Mouse (Mus musculus) forebrain, embryonic 15.5 days (tissue): ENCODE results near the gene Idi2. TPM values are rescaled to one million over a fixed set of nuclear protein-coding genes. Genes with fewer than 3 reads are reported as not detected.
"Not testable (repeated sequence)": the region's sequence is repeated elsewhere in the genome, so short reads cannot be mapped to it uniquely, and the experiment has no call there.

Source experiments
- ATAC-seq: fragments of 200-750 bp; cut with Nextera tagmentation; replicated peaks from 2 replicates; pipeline ENCODE4 v1.8.0; 2017; ENCODE audit warnings: mild to moderate bottlenecking, moderate TSS enrichment, moderate library complexity
- H3K27ac ChIP-seq: fragments of 300-500 bp; sonication (generic); replicated peaks from 2 replicates; pipeline ENCODE4 v1.5.1; 2015; ENCODE audit warnings: mild to moderate bottlenecking, inconsistent platforms
- H3K27me3 ChIP-seq: fragments of 300-500 bp; sonication (generic); 2 replicates; pipeline ENCODE4 v1.6.1; 2015; ENCODE audit warnings: inconsistent platforms
- H3K36me3 ChIP-seq: fragments of 300-500 bp; sonication (generic); 2 replicates; pipeline ENCODE4 v1.6.1; 2015; ENCODE audit warnings: mild to moderate bottlenecking, inconsistent platforms
- H3K4me1 ChIP-seq: fragments of 300-500 bp; sonication (generic); 2 replicates; pipeline ENCODE4 v1.6.1; 2015; ENCODE audit warnings: inconsistent platforms
- H3K4me2 ChIP-seq: fragments of 300-500 bp; sonication (generic); replicated peaks from 2 replicates; pipeline ENCODE4 v1.6.1; 2015; ENCODE audit warnings: mild to moderate bottlenecking, inconsistent platforms
- H3K4me3 ChIP-seq: fragments of 300-500 bp; sonication (generic); 2 replicates; pipeline ENCODE4 v1.5.1; 2015; ENCODE audit warnings: mild to moderate bottlenecking, inconsistent platforms
- H3K9ac ChIP-seq: fragments of 300-500 bp; sonication (generic); replicated peaks from 2 replicates; pipeline ENCODE4 v1.6.1; 2015; ENCODE audit warnings: mild to moderate bottlenecking, inconsistent platforms
- H3K9me3 ChIP-seq: fragments of 300-500 bp; sonication (generic); 2 replicates; pipeline ENCODE4 v1.6.1; 2016; ENCODE audit warnings: inconsistent platforms
- WGBS: fragments of 180-500 bp; shearing (Covaris S2); methylation state at CpG from one replicate; pipeline ENCODE4 v1.1.7; 2015; ENCODE audit warnings: mixed read lengths; 5-methylcytosine and 5-hydroxymethylcytosine counted together
- polyA plus RNA-seq: library from polyadenylated mRNA; unstranded; fragments of >200 nt; fragmentation: Nextera tagmentation; extraction: Ambion mirVana; gene quantifications from 2 replicates; pipeline ENCODE4 v1.2.1, GENCODE M21; 2015

Gene Idi2
- polyA plus RNA-seq, 1 experiment from 2014 or later = not detected

DNA sequence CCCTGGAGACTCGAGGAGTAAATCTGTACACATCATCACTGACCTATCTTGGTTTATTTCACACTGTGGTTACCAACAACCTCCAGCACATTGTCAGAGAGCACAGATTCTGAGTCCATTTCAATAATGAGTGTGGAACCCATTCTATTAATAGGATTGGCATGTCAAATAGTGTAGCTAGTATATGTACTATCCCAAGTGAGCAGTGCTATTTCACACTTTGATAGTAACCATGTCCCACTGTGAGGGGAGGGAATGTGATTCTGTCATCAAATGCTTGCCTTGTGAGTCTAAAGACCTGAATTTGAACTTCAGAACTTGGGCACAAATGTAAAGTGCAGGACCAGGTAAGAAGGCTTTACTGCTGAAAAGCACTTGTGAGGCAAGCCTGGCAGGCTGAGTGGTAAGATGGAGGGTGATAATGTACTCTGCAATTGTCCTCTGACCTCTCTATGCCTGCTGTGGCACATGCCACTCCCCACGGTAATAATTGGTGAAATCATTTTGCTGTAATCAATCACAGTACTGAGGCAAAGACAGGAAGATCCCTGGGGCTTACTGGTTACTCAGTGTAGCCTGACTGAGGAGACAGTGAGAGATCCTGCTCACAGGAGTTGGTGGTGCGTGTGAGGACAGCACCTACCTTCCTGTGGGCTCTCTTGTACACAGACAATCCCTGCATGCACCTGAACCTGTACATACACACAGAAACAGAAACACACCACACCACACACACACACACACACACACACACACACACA, 8.6 kb downstream of the Idi2 start:
- H3K4me1 ChIP-seq, H3K27me3 ChIP-seq, ATAC-seq, H3K9ac ChIP-seq, H3K36me3 ChIP-seq, H3K4me2 ChIP-seq, H3K4me3 ChIP-seq, H3K9me3 ChIP-seq, H3K27ac ChIP-seq: not testable (repeated sequence)
- 69% methylated on average over 3 of the region's 3 CpGs for WGBS

GRCm38 (mm10) chr13:8962266-8962665, 9.6 kb downstream of the Idi2 start:
- not testable (repeated sequence) for H3K4me2 ChIP-seq, H3K4me1 ChIP-seq, H3K9ac ChIP-seq, H3K4me3 ChIP-seq, H3K36me3 ChIP-seq, ATAC-seq, H3K27me3 ChIP-seq, H3K27ac ChIP-seq, H3K9me3 ChIP-seq
- 40% methylated on average over 5 of the region's 5 CpGs for WGBS

- peaks cover 21% of the 10 kb centered on the region for H3K36me3 ChIP-seq
- 93% methylated on average over 5 of the region's 5 CpGs for WGBS
- H3K27ac ChIP-seq = no peak overlapping the region
- no peak overlapping the region for H3K9ac ChIP-seq
- H3K9me3 ChIP-seq = no peaks in the 10 kb centered on the region
- no peak overlapping the region for H3K4me2 ChIP-seq
- ATAC-seq = no peak
- no peak overlapping the region for H3K4me3 ChIP-seq
- no peaks in the 10 kb centered on the region for H3K27me3 ChIP-seq
- no peaks in the 10 kb centered on the region for H3K4me1 ChIP-seq
These were observed 12.6 kb downstream of the Idi2 start for GRCm38 (mm10) chr13:8965224-8965623.

- Histone ChIP-seq H3K27me3 (no peaks in the 10 kb centered on the region), H3K4me2 (no peak overlapping the region), H3K27ac (no peak overlapping the region), H3K4me3 (no peak overlapping the region), H3K9me3 (no peaks in the 10 kb centered on the region), H3K9ac (no peak overlapping the region), H3K36me3 (peaks cover 37% of the 10 kb centered on the region), H3K4me1 (no peaks in the 10 kb centered on the region)
- no peak for ATAC-seq
- 94% methylated on average over 8 of the region's 8 CpGs for WGBS
These were observed 15.1 kb downstream of the Idi2 start for GRCm38 (mm10) chr13:8967742-8968141.

- H3K36me3 ChIP-seq = peaks cover 81% of the 10 kb centered on the region
- no peak overlapping the region for H3K9ac ChIP-seq
- no peak overlapping the region for H3K4me2 ChIP-seq
- H3K27me3 ChIP-seq = no peaks in the 10 kb centered on the region
- ATAC-seq = no peak
- H3K27ac ChIP-seq = no peak overlapping the region
- no peaks in the 10 kb centered on the region for H3K9me3 ChIP-seq
- H3K4me3 ChIP-seq = no peak overlapping the region
- H3K4me1 ChIP-seq = no peaks in the 10 kb centered on the region
These were observed 19.7 kb downstream of the Idi2 start for GRCm38 (mm10) chr13:8972369-8972768.

DNA sequence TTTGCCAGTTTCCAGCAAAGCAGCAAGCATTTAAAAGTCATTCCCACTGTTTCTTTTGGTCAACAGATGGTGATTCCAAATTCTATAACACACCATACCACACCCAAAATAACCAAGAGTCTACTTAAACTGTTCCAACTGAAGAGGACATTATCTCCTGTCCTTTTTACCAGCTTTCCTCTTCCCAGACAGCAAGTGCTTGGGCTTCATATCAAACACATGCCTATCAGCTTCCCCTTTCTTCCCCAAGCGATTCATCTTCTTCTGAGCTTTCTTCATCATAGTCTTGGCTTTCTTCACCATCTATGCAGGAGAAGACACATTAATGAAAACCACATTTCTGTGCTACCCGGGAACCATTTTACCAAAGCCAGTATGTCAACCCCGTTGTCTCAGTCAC, 20.3 kb downstream of the Idi2 start:
- ATAC-seq = no peak
- Histone ChIP-seq H3K27ac (no peak overlapping the region), H3K4me1 (no peaks in the 10 kb centered on the region), H3K9me3 (no peaks in the 10 kb centered on the region), H3K36me3 (peaks cover 82% of the 10 kb centered on the region), H3K9ac (no peak overlapping the region), H3K4me2 (no peak overlapping the region), H3K27me3 (no peaks in the 10 kb centered on the region), H3K4me3 (no peak overlapping the region)
- 98% methylated on average over 3 of the region's 3 CpGs for WGBS

- H3K9ac ChIP-seq = no peak overlapping the region
- peaks cover 21% of the 10 kb centered on the region for H3K4me1 ChIP-seq
- no peak overlapping the region for H3K27ac ChIP-seq
- H3K4me2 ChIP-seq = no peak overlapping the region
- H3K27me3 ChIP-seq = no peaks in the 10 kb centered on the region
- H3K36me3 ChIP-seq = peaks cover 36% of the 10 kb centered on the region
- ATAC-seq = no peak
- no peaks in the 10 kb centered on the region for H3K9me3 ChIP-seq
- no peak overlapping the region for H3K4me3 ChIP-seq
- WGBS = 92% methylated on average over 6 of the region's 6 CpGs
These were observed 39.6 kb downstream of the Idi2 start for GRCm38 (mm10) chr13:8992231-8992630.

DNA sequence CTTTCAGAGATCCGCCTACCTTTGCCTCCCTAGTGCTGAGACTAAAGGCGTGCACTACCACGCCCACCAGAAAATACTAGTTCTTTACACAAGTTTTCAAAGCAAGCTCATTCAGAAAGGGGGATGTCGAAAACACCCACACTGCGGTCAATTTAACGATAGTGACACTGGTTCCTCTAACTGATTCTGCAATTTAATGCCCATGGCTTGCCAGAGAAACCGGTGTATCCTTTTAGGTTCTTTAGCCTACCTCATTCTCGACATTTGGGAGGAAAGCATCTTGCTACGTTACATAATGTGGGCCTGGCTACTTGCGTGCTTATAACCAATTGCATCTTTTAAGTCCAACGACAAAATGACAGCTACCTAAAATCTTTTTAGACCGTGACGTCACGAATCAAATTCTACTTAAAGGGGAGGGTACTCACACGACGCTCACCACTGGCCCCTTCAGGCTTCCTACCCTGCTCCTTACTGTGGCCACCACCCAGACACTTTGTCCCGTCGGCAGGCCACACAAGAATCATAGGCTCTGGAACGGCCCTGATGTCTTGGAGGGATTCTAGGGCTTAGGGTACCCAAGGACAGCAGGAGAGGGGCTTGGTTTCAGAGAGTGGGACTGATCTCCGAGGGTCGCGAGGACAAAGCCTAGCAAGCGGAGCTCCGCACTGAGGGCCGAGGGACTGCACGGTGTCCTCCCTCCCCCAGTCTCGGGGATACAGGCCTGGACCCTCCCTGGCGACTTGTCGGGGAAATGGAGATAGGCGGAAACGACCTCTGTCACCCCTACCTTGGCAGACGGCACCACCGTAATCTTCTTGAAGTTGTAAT, 42.7 kb downstream of the Idi2 start:
- peak overlapping the region; percentile 80 for H3K4me3 ChIP-seq
- no peaks in the 10 kb centered on the region for H3K27me3 ChIP-seq
- ATAC-seq = peak; percentile 86
- 4% methylated on average over 33 of the region's 33 CpGs for WGBS
- peak overlapping the region; percentile 66 for H3K4me2 ChIP-seq
- H3K27ac ChIP-seq = peak overlapping the region; percentile 60
- H3K9me3 ChIP-seq = no peaks in the 10 kb centered on the region
- peaks cover 12% of the 10 kb centered on the region for H3K36me3 ChIP-seq
- H3K4me1 ChIP-seq = peaks cover 21% of the 10 kb centered on the region
- peak overlapping the region; percentile 68 for H3K9ac ChIP-seq

DNA sequence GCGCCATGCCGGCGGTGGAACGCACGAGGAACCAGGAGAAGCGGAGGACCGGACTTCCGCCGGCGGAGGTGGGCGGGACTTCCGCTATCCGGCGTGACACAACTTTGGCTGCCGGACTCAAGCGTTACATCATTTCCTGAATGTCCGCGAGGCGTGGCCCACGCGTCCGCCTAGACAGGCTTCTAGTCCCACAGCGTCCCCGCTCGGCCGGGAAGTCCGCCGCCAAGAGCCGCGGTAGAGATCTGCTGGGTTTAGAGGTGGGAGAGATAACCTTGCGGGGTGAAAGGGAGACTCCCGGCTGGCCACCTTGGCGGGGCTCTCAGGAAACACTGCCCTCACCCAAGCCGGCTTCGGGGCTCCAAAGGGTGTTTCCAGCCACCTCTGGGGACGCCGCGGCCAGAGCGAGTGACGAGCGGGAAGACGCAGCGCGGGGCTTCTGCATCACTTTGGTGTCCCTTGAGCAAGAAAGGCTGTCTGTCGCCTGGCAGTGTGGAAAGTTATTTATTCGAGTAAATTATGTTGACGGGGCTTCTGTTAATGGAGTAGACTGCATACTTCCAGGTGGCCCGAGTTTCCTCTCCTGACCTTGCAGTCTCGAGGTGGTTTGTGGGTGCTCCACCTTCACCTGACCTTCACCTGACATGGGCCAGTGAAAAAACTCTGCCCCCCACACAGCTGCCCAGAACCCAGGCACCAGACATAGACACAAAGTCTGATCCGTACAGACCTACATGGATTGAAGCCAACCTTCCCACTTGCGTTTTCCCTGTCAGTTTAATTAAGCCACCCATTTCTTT, 43.5 kb downstream of the Idi2 start, which contains the start of gene Gtpbp4:
TSS of gene Gtpbp4 (minus strand) at position 94 of the 797 bp plus-strand sequence.
- peak; percentile 98 for ATAC-seq
- under 1% methylated on average over 51 of the region's 51 CpGs for WGBS
- H3K36me3 ChIP-seq = peaks cover 4% of the 10 kb centered on the region; the same call in 1 of the 2 replicates

GRCm38 (mm10) chr13:8997221-8997620, 44.6 kb downstream of the Idi2 start:
- H3K27me3 ChIP-seq, ATAC-seq, H3K9ac ChIP-seq, H3K4me3 ChIP-seq, H3K9me3 ChIP-seq, H3K27ac ChIP-seq, H3K4me2 ChIP-seq, H3K36me3 ChIP-seq: not testable (repeated sequence)
- peaks cover 21% of the 10 kb centered on the region for H3K4me1 ChIP-seq
- WGBS = 86% methylated on average over 5 of the region's 5 CpGs

More for the DNA sequence above, 43.5 kb downstream of the Idi2 start, which contains the start of gene Gtpbp4:
- Histone ChIP-seq H3K9ac (peak within 1 kb of the TSS; percentile 88), H3K27ac (peak within 1 kb of the TSS; percentile 82), H3K27me3 (no peaks in the 10 kb centered on the region), H3K4me3 (peak within 1 kb of the TSS; percentile 80), H3K9me3 (no peaks in the 10 kb centered on the region), H3K4me2 (peak within 1 kb of the TSS; percentile 81), H3K4me1 (peaks cover 21% of the 10 kb centered on the region)

- 90% methylated on average over 8 of the region's 8 CpGs for WGBS
- Histone ChIP-seq H3K4me1 (peaks cover 13% of the 10 kb centered on the region), H3K27ac (no peak overlapping the region)
These were observed 46.8 kb downstream of the Idi2 start for GRCm38 (mm10) chr13:8999464-8999863.

GRCm38 (mm10) chr13:9003306-9003705, 50.6 kb downstream of the Idi2 start:
- no peaks in the 10 kb centered on the region for H3K4me1 ChIP-seq
- no peak overlapping the region for H3K4me2 ChIP-seq
- H3K27me3 ChIP-seq = no peaks in the 10 kb centered on the region
- 85% methylated on average over 2 of the region's 2 CpGs for WGBS
- no peaks in the 10 kb centered on the region for H3K36me3 ChIP-seq
- no peak overlapping the region for H3K9ac ChIP-seq
- no peak overlapping the region for H3K27ac ChIP-seq
- H3K4me3 ChIP-seq = no peak overlapping the region
- H3K9me3 ChIP-seq = no peaks in the 10 kb centered on the region
- ATAC-seq = no peak

More at GRCm38 (mm10) chr13:8999464-8999863, 46.8 kb downstream of the Idi2 start:
- no peaks in the 10 kb centered on the region for H3K27me3 ChIP-seq
- no peaks in the 10 kb centered on the region for H3K9me3 ChIP-seq
- no peak overlapping the region for H3K4me2 ChIP-seq
- no peak overlapping the region for H3K4me3 ChIP-seq
- no peaks in the 10 kb centered on the region for H3K36me3 ChIP-seq
- no peak overlapping the region for H3K9ac ChIP-seq
- no peak for ATAC-seq
